Mouse (Mus musculus) T-helper 1 cell (primary cell): Measurements from ENCODE around the gene 3830403N18Rik.
"Not testable (repeated sequence)": the region's sequence is repeated elsewhere in the genome, so short reads cannot be mapped to it uniquely, and the experiment has no call there.

Experiments used
- in situ Hi-C: fragments of 300-600 bp; cut with MboI, MseI; formaldehyde crosslinking; loops from one replicate; pipeline ENCODE4 v1.15.1; 2025; ENCODE audit warnings: high pct_unique_total_duplicates

Gene 3830403N18Rik

GRCm38 (mm10) chrX:56136336-56136909, at the start of gene 3830403N18Rik:
TSS of gene 3830403N18Rik (plus strand) at chrX:56136572.
- in situ Hi-C loops, result not testable (repeated sequence)

- in situ Hi-C loops, result no loop called here
Observed at GRCm38 (mm10) chrX:56151396-56151795, 15.0 kb downstream of the 3830403N18Rik start.

GRCm38 (mm10) chrX:56186449-56186848, 50.1 kb downstream of the 3830403N18Rik start:
- in situ Hi-C loops, result loop anchor here (10.0 kb wide), 1 partner anchor 48 kb away; no protein-coding TSS in a partner anchor
